Mouse (Mus musculus): ENCODE results near the gene Vmn1r183. TPM values are rescaled to one million over a fixed set of nuclear protein-coding genes. Genes with fewer than 3 reads are reported as not detected.
"Not testable (repeated sequence)": the region's sequence is repeated elsewhere in the genome, so short reads cannot be mapped to it uniquely, and the experiment has no call there.

The Vmn1r183 gene
- polyA plus RNA-seq (2014; fragmentation: Nextera tagmentation; extraction: Ambion mirVana), result not detected in 2 replicates

GRCm38 (mm10) chr7:24052660-24053304 is at the start of gene Vmn1r183:
Vmn1r183 (plus strand) TSS chr7:24053254.
- Histone ChIP-seq H3K4me3 (ENCODE audit: low read depth, low read length) (no peak within 1 kb of the TSS), H3K27ac (ENCODE audit: low read depth, low read length) (no peak within 1 kb of the TSS), H3K9me3 (replicated peaks; ENCODE audit: control insufficient read depth, low read length) (no peaks in the 10 kb centered on the region), H3K9ac (ENCODE audit: low read length) (no peak within 1 kb of the TSS), H3K4me2 (ENCODE audit: low read length) (no peak within 1 kb of the TSS), H3K4me1 (ENCODE audit: control insufficient read depth, insufficient read depth, low read length) (no peaks in the 10 kb centered on the region), H3K36me3 (ENCODE audit: control insufficient read depth, insufficient read depth, low read length) (no peaks in the 10 kb centered on the region), H3K27me3 (replicated peaks; ENCODE audit: control insufficient read depth, insufficient read depth, low read length) (no peaks in the 10 kb centered on the region)
- WGBS, result 72% methylated on average over 4 of the region's 4 CpGs
- no peak for DNase-seq (ENCODE audit: low spot score)
- no peak for ATAC-seq

GRCm38 (mm10) chr7:24074424-24074823 is 21.4 kb downstream of the Vmn1r183 start:
- 56% methylated on average over 1 of the region's 1 CpGs for WGBS
- not testable (repeated sequence) for ATAC-seq; H3K36me3 ChIP-seq (ENCODE audit: control insufficient read depth, insufficient read depth, low read length); H3K27ac ChIP-seq (ENCODE audit: low read depth, low read length); H3K4me1 ChIP-seq (ENCODE audit: control insufficient read depth, insufficient read depth, low read length); H3K27me3 ChIP-seq (replicated peaks; ENCODE audit: control insufficient read depth, insufficient read depth, low read length); H3K9me3 ChIP-seq (replicated peaks; ENCODE audit: control insufficient read depth, low read length); DNase-seq (ENCODE audit: low spot score); H3K4me3 ChIP-seq (ENCODE audit: low read depth, low read length); H3K9ac ChIP-seq (ENCODE audit: low read length); H3K4me2 ChIP-seq (ENCODE audit: low read length)

GRCm38 (mm10) chr7:24081634-24082431 is 28.8 kb downstream of the Vmn1r183 start, which contains the start of gene Zfp180:
Zfp180 (plus strand) TSS chr7:24081924.
- Histone ChIP-seq H3K27ac (ENCODE audit: low read depth, low read length) (peak within 1 kb of the TSS; percentile 73; the same call in 1 of the 2 replicates), H3K9me3 (replicated peaks; ENCODE audit: control insufficient read depth, low read length) (peaks cover 2% of the 10 kb centered on the region; the same call in 1 of the 2 replicates), H3K4me3 (ENCODE audit: low read depth, low read length) (peak within 1 kb of the TSS; percentile 53), H3K9ac (ENCODE audit: low read length) (peak within 1 kb of the TSS; percentile 76), H3K4me1 (ENCODE audit: control insufficient read depth, insufficient read depth, low read length) (peaks cover 10% of the 10 kb centered on the region), H3K36me3 (ENCODE audit: control insufficient read depth, insufficient read depth, low read length) (peaks cover 13% of the 10 kb centered on the region), H3K4me2 (ENCODE audit: low read length) (peak within 1 kb of the TSS; percentile 78), H3K27me3 (replicated peaks; ENCODE audit: control insufficient read depth, insufficient read depth, low read length) (no peaks in the 10 kb centered on the region)
- peak; percentile 98 for ATAC-seq
- 21% methylated on average over 44 of the region's 44 CpGs for WGBS
- peak; percentile 100 for DNase-seq (ENCODE audit: low spot score)

GRCm38 (mm10) chr7:24082457-24083235 is 29.6 kb downstream of the Vmn1r183 start:
- ATAC-seq (peak; percentile 14), DNase-seq (ENCODE audit: low spot score) (no peak)
- Histone ChIP-seq H3K27ac (ENCODE audit: low read depth, low read length) (peak overlapping the region; percentile 73; the same call in 1 of the 2 replicates), H3K36me3 (ENCODE audit: control insufficient read depth, insufficient read depth, low read length) (peaks cover 21% of the 10 kb centered on the region), H3K9ac (ENCODE audit: low read length) (peak overlapping the region; percentile 76), H3K4me1 (ENCODE audit: control insufficient read depth, insufficient read depth, low read length) (peaks cover 10% of the 10 kb centered on the region), H3K9me3 (replicated peaks; ENCODE audit: control insufficient read depth, low read length) (peaks cover 6% of the 10 kb centered on the region; the same call in 1 of the 2 replicates), H3K27me3 (replicated peaks; ENCODE audit: control insufficient read depth, insufficient read depth, low read length) (no peaks in the 10 kb centered on the region), H3K4me3 (ENCODE audit: low read depth, low read length) (peak overlapping the region; percentile 53), H3K4me2 (ENCODE audit: low read length) (peak overlapping the region; percentile 78)
- WGBS, result 54% methylated on average over 15 of the region's 15 CpGs

- WGBS, result 95% methylated on average over 4 of the region's 4 CpGs
- Histone ChIP-seq H3K4me3 (ENCODE audit: low read depth, low read length) (no peak overlapping the region), H3K27ac (ENCODE audit: low read depth, low read length) (no peak overlapping the region), H3K27me3 (replicated peaks; ENCODE audit: control insufficient read depth, insufficient read depth, low read length) (no peaks in the 10 kb centered on the region), H3K4me2 (ENCODE audit: low read length) (no peak overlapping the region), H3K36me3 (ENCODE audit: control insufficient read depth, insufficient read depth, low read length) (peaks cover 27% of the 10 kb centered on the region), H3K4me1 (ENCODE audit: control insufficient read depth, insufficient read depth, low read length) (peaks cover 10% of the 10 kb centered on the region), H3K9me3 (replicated peaks; ENCODE audit: control insufficient read depth, low read length) (peaks cover 6% of the 10 kb centered on the region; the same call in 1 of the 2 replicates), H3K9ac (ENCODE audit: low read length) (no peak overlapping the region)
- DNase-seq (ENCODE audit: low spot score) (no peak), ATAC-seq (no peak)
Measured at GRCm38 (mm10) chr7:24086871-24087270, 33.8 kb downstream of the Vmn1r183 start.

- no peak overlapping the region for H3K27ac ChIP-seq (ENCODE audit: low read depth, low read length)
- H3K4me2 ChIP-seq (ENCODE audit: low read length), result no peak overlapping the region
- no peak for DNase-seq (ENCODE audit: low spot score)
- H3K9ac ChIP-seq (ENCODE audit: low read length), result no peak overlapping the region
- WGBS, result 97% methylated on average over 12 of the region's 12 CpGs
- H3K36me3 ChIP-seq (ENCODE audit: control insufficient read depth, insufficient read depth, low read length), result peaks cover 27% of the 10 kb centered on the region
- H3K4me3 ChIP-seq (ENCODE audit: low read depth, low read length), result no peak overlapping the region
- H3K27me3 ChIP-seq (replicated peaks; ENCODE audit: control insufficient read depth, insufficient read depth, low read length), result no peaks in the 10 kb centered on the region
- H3K4me1 ChIP-seq (ENCODE audit: control insufficient read depth, insufficient read depth, low read length), result peaks cover 7% of the 10 kb centered on the region
- no peak for ATAC-seq
- H3K9me3 ChIP-seq (replicated peaks; ENCODE audit: control insufficient read depth, low read length), result peaks cover 6% of the 10 kb centered on the region; the same call in 1 of the 2 replicates
Measured at GRCm38 (mm10) chr7:24087485-24088125, 34.6 kb downstream of the Vmn1r183 start.

- no peaks in the 10 kb centered on the region for H3K27me3 ChIP-seq (replicated peaks; ENCODE audit: control insufficient read depth, insufficient read depth, low read length)
- H3K4me2 ChIP-seq (ENCODE audit: low read length), result no peak overlapping the region
- WGBS, result 93% methylated on average over 9 of the region's 9 CpGs
- no peak overlapping the region for H3K4me3 ChIP-seq (ENCODE audit: low read depth, low read length)
- no peak for ATAC-seq
- peaks cover 88% of the 10 kb centered on the region for H3K9me3 ChIP-seq (replicated peaks; ENCODE audit: control insufficient read depth, low read length)
- H3K36me3 ChIP-seq (ENCODE audit: control insufficient read depth, insufficient read depth, low read length), result peaks cover 98% of the 10 kb centered on the region
- no peak for DNase-seq (ENCODE audit: low spot score)
- H3K9ac ChIP-seq (ENCODE audit: low read length), result no peak overlapping the region
- no peak overlapping the region for H3K27ac ChIP-seq (ENCODE audit: low read depth, low read length)
- H3K4me1 ChIP-seq (ENCODE audit: control insufficient read depth, insufficient read depth, low read length), result no peaks in the 10 kb centered on the region
Measured at GRCm38 (mm10) chr7:24104403-24104802, 51.3 kb downstream of the Vmn1r183 start.

GRCm38 (mm10) chr7:24105144-24105703 is 52.2 kb downstream of the Vmn1r183 start:
- WGBS, result 96% methylated on average over 18 of the region's 18 CpGs
- Histone ChIP-seq H3K36me3 (ENCODE audit: control insufficient read depth, insufficient read depth, low read length) (peaks cover 90% of the 10 kb centered on the region), H3K9me3 (replicated peaks; ENCODE audit: control insufficient read depth, low read length) (peaks cover 91% of the 10 kb centered on the region), H3K27me3 (replicated peaks; ENCODE audit: control insufficient read depth, insufficient read depth, low read length) (no peaks in the 10 kb centered on the region), H3K9ac (ENCODE audit: low read length) (no peak overlapping the region), H3K4me1 (ENCODE audit: control insufficient read depth, insufficient read depth, low read length) (no peaks in the 10 kb centered on the region), H3K27ac (ENCODE audit: low read depth, low read length) (no peak overlapping the region), H3K4me3 (ENCODE audit: low read depth, low read length) (no peak overlapping the region), H3K4me2 (ENCODE audit: low read length) (no peak overlapping the region)
- no peak for ATAC-seq
- no peak for DNase-seq (ENCODE audit: low spot score)
